Mouse (Mus musculus) spleen, adult 2 months (tissue): Measurements from ENCODE around the gene Hint1. TPM values are rescaled to one million over a fixed set of nuclear protein-coding genes. Genes with fewer than 3 reads are reported as not detected.

Source experiments
- DNase-seq, 2 experiments: peaks; one replicate each; pipeline versions ENCODE4 v3.0.0 to v3.0.0-alpha.2; 2012 to 2021; ENCODE audit warnings: low spot score in 2 of 2, low read depth in 1 of 2
- H3K27ac ChIP-seq: fragments of 200-500 bp; 2 replicates; pipeline ENCODE4 v1.5.1; 2012; ENCODE audit warnings: low read length, inconsistent platforms; ENCODE audit not compliant: insufficient read depth
- H3K27me3 ChIP-seq: fragments of 200-500 bp; 2 replicates; pipeline ENCODE4 v1.6.1; 2012; ENCODE audit warnings: mild to moderate bottlenecking, moderate library complexity, low read length, inconsistent platforms; ENCODE audit not compliant: control insufficient read depth, insufficient read depth
- H3K36me3 ChIP-seq: fragments of 200-500 bp; 2 replicates; pipeline ENCODE4 v1.6.1; 2012; ENCODE audit warnings: mild to moderate bottlenecking, low read length, inconsistent platforms; ENCODE audit not compliant: control insufficient read depth, insufficient read depth
- H3K4me1 ChIP-seq: fragments of 200-500 bp; 2 replicates; pipeline ENCODE4 v1.6.1; 2011; ENCODE audit warnings: inconsistent platforms; ENCODE audit not compliant: control insufficient read depth, insufficient read depth, insufficient read length
- H3K4me3 ChIP-seq: fragments of 200-500 bp; 2 replicates; pipeline ENCODE4 v1.5.1; 2011; ENCODE audit warnings: mild to moderate bottlenecking, inconsistent platforms; ENCODE audit not compliant: insufficient read depth, insufficient read length; ENCODE audit errors: extremely low read depth
- CTCF ChIP-seq: fragments of 200-500 bp; IDR thresholded peaks from 2 replicates; pipeline ENCODE4 v1.5.1; 2011; ENCODE audit warnings: mild to moderate bottlenecking, inconsistent platforms; ENCODE audit not compliant: insufficient read depth, insufficient read length, insufficient replicate concordance; ENCODE audit errors: extremely low read depth
- POLR2A ChIP-seq: fragments of 200-500 bp; IDR thresholded peaks from 2 replicates; pipeline ENCODE4 v1.6.1; 2011; ENCODE audit warnings: low read depth, low read length, inconsistent platforms
- WGBS: fragments of 180-500 bp; shearing (Covaris S2); methylation state at CpG from one replicate; pipeline ENCODE4 v1.1.7; 2018; 5-methylcytosine and 5-hydroxymethylcytosine counted together
- polyA plus RNA-seq: library from polyadenylated mRNA; depleted of rRNA; stranded (reverse); fragments of >200 nt; gene quantifications from 2 replicates; pipeline ENCODE4 v1.2.3, GENCODE M21; 2012

The Hint1 gene
- polyA plus RNA-seq, 1 experiment: 164 TPM

GRCm38 (mm10) chr11:54910081-54910665, 44.0 kb downstream of the Hint1 start:
- H3K4me3 ChIP-seq: no peak overlapping the region
- H3K27me3 ChIP-seq: no peaks in the 10 kb centered on the region
- WGBS: 93% methylated on average over 12 of the region's 12 CpGs
- TF ChIP-seq POLR2A (no peak), CTCF (no peak)
- H3K4me1 ChIP-seq: no peaks in the 10 kb centered on the region
- peaks cover 48% of the 10 kb centered on the region for H3K36me3 ChIP-seq
- no peak for DNase-seq
- H3K27ac ChIP-seq: no peak overlapping the region

- no peak for TF ChIP-seq POLR2A
- TF ChIP-seq CTCF: no peak
- Histone ChIP-seq H3K27me3 (no peaks in the 10 kb centered on the region), H3K4me1 (no peaks in the 10 kb centered on the region), H3K36me3 (peaks cover 52% of the 10 kb centered on the region), H3K4me3 (no peak overlapping the region), H3K27ac (no peak overlapping the region)
- WGBS: 92% methylated on average over 3 of the region's 3 CpGs
- no peak for DNase-seq
These were observed 45.0 kb downstream of the Hint1 start for GRCm38 (mm10) chr11:54911201-54911600.

GRCm38 (mm10) chr11:54911671-54912502, 45.7 kb downstream of the Hint1 start:
- Histone ChIP-seq H3K4me3 (no peak overlapping the region), H3K27me3 (no peaks in the 10 kb centered on the region), H3K27ac (no peak overlapping the region), H3K4me1 (no peaks in the 10 kb centered on the region), H3K36me3 (peaks cover 58% of the 10 kb centered on the region)
- no peak for DNase-seq
- 89% methylated on average over 7 of the region's 7 CpGs for WGBS
- no peak for TF ChIP-seq POLR2A
- no peak for TF ChIP-seq CTCF

- DNase-seq: no peak
- H3K4me1 ChIP-seq: no peaks in the 10 kb centered on the region
- 93% methylated on average over 9 of the region's 9 CpGs for WGBS
- no peak overlapping the region for H3K4me3 ChIP-seq
- TF ChIP-seq POLR2A (no peak), CTCF (no peak)
- H3K27ac ChIP-seq: no peak overlapping the region
- peaks cover 66% of the 10 kb centered on the region for H3K36me3 ChIP-seq
- no peaks in the 10 kb centered on the region for H3K27me3 ChIP-seq
These were observed 46.5 kb downstream of the Hint1 start for GRCm38 (mm10) chr11:54912503-54913316.

GRCm38 (mm10) chr11:54913841-54914240, 47.7 kb downstream of the Hint1 start:
- Histone ChIP-seq H3K4me1 (no peaks in the 10 kb centered on the region), H3K4me3 (no peak overlapping the region), H3K27me3 (no peaks in the 10 kb centered on the region), H3K27ac (no peak overlapping the region), H3K36me3 (peaks cover 72% of the 10 kb centered on the region)
- no peak for TF ChIP-seq CTCF
- TF ChIP-seq POLR2A: no peak
- WGBS: 91% methylated on average over 5 of the region's 5 CpGs
- DNase-seq: no peak

- Histone ChIP-seq H3K27me3 (no peaks in the 10 kb centered on the region), H3K4me1 (no peaks in the 10 kb centered on the region), H3K36me3 (peaks cover 72% of the 10 kb centered on the region), H3K4me3 (no peak overlapping the region), H3K27ac (no peak overlapping the region)
- DNase-seq: no peak
- WGBS: 93% methylated on average over 7 of the region's 7 CpGs
- TF ChIP-seq CTCF: no peak
- no peak for TF ChIP-seq POLR2A
These were observed 51.3 kb downstream of the Hint1 start for GRCm38 (mm10) chr11:54917461-54917860.
